Mouse (Mus musculus): ENCODE results near the gene Rab20. TPM values are rescaled to one million over a fixed set of nuclear protein-coding genes. Genes with fewer than 3 reads are reported as not detected.

Rab20 gene
- total RNA-seq, 2 experiments from 2014 or later: 1.3 to 2.5 TPM

DNA sequence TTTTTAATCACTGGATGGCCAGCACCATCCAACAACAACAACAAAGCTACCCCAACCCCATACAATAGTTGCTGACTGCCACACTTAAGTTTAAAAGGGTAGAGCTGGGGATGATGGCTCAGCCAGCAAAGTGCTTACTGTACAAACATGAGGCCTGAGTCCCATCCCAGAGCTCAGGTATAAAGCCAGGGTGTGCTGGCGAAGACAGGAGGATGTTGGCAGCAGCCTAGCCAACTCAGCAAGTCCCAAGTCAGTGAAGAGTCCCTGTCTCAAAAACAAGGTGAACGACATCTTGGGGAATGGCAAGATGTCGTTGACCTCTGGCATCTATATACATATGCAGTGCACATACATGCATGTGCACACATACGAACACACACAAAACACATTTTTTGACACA is 15.9 kb downstream of the Rab20 start:
- H3K27ac ChIP-seq: no peak overlapping the region
- intact Hi-C loops (cut with DNase I): no loop called here

DNA sequence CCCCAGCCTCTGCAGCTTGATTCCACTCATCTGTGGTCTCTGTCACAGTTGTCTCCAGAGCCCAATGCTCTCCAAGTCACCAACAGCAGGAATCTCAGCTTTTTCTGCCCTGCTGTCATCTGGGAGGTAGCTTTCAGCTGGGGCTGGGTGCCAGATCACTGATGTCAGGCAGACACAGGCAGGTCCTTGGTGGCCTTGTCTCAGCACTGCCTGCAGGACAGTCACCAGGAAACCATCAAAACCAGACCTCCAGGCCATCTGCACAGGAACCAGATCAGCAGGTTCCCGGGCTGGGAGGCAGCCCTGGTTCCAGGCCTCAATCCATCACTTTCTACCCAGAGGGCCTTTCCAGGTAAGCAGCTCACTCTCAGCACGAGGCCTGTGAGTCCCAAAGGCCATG is 16.7 kb downstream of the Rab20 start:
- intact Hi-C loops (cut with DNase I): no loop called here
- Histone ChIP-seq H3K27ac (no peak overlapping the region), H3K4me3 (no peak overlapping the region)
- no peak for TF ChIP-seq CTCF (IDR thresholded peaks at IDR 0.05)
- peak; percentile 40 for DNase-seq

More for the DNA sequence above, 15.9 kb downstream of the Rab20 start:
- no peak for TF ChIP-seq CTCF (IDR thresholded peaks at IDR 0.05)
- no peak overlapping the region for H3K4me3 ChIP-seq
- DNase-seq: no peak

DNA sequence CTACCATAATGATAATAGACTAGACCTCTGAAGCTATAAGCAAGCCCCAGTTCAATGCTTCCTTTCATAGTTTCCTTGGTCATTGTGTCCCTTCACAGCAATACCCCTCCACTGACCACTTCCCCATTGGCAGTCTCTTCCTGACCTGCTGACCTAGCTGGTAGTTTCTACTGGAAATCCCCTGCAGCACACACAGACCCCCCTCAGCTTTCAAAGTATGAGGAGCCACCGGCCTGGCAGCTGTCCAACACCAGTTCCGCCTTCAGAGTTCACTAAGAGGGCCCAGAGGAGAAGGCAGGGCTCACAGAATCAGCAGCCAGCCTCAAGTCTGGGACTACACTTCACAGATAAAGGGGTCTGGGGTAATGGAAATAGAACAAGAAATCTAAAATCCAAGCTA is 17.6 kb downstream of the Rab20 start:
- Histone ChIP-seq H3K27ac (no peak overlapping the region), H3K4me3 (no peak overlapping the region)
- TF ChIP-seq CTCF (IDR thresholded peaks at IDR 0.05): no peak
- peak; percentile 51 for DNase-seq
- intact Hi-C loops (cut with DNase I): no loop called here

DNA sequence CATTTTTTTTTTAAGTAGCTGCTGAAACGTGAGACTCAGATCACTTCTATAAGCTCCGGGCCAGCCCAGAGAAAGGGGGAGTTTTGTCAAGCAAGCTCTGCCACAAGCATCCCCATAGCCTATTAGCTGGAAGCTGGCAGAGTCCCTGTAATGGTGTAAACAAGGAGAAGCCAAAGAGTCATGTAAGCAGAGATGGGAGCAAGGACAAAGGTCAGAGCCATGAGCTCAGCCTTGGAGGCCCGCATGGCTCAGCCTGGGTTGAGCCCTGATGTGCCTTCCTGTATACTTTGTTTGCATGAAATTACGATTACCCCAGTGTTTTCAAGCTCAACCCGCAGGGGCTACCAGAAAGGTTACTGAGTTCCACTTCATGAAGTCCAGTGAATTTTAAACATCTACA is 19.5 kb downstream of the Rab20 start:
- Histone ChIP-seq H3K27ac (peak overlapping the region; percentile 73), H3K4me3 (no peak overlapping the region)
- intact Hi-C loops (cut with DNase I): no loop called here
- TF ChIP-seq CTCF (IDR thresholded peaks at IDR 0.05): no peak
- no peak for DNase-seq

DNA sequence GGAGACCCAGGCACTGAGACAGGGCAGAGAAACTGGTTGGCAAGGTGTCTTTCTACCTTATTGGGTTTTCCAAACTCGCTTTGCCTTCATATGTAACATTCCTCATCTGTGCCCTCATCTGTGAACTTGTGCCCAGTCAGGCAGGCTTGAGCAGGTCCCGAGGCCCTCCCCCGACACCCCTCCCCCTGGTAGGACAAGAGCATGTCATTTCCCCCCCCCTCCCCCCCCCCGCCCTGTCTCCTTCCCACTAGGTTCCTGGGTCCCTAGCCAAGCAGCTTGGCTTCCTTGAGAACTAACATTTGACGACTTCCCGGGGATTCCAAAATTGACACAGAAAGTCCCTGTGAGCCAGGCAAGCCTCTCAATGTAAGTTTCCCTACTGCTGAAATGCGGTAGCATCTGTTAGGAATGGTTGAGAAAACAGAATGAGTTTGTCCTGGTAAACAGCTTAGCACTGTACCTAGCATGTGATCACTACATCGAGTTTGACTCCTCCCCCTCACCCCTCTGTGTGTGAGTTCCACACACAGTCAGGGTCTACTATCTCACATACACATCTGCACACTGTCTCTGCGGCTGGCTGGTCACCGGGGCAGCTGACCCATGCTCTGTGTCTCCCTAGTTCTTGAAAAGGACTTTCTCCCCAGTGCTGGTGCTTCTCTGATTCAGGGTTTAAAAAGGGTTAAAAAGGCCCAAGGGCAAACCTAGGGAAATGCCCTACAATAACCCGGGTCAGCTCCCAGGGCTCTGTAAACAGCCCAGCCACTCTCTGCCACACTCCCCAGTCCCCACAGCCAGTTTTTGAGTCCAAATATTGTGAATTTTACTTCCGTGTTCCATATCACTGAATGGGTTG is 20.3 kb downstream of the Rab20 start:
- intact Hi-C loops (cut with DNase I): no loop called here
- DNase-seq: peak; percentile 49
- no peak overlapping the region for H3K4me3 ChIP-seq
- H3K27ac ChIP-seq: peak overlapping the region; percentile 73
- no peak for TF ChIP-seq CTCF (IDR thresholded peaks at IDR 0.05)

DNA sequence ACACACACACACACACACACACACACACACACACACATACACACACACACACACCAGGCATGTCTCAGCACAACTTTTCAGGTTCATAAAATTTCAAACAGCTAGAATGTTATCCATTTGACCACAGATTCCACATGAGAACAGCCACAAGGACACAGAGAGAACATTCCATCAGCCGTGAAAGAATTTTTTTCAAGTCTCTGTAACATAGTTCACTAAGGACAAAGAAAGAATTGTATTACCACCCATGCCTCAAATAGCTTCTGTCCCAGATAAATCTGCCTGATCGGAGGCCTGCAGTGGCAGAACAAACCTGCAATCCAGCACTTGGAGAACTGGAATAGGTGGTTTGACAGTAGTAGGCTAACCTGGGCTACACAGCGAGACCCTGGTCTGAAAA is 21.2 kb downstream of the Rab20 start:
- Histone ChIP-seq H3K27ac (peak overlapping the region; percentile 73), H3K4me3 (no peak overlapping the region)
- intact Hi-C loops (cut with DNase I): no loop called here
- no peak for DNase-seq
- no peak for TF ChIP-seq CTCF (IDR thresholded peaks at IDR 0.05)

DNA sequence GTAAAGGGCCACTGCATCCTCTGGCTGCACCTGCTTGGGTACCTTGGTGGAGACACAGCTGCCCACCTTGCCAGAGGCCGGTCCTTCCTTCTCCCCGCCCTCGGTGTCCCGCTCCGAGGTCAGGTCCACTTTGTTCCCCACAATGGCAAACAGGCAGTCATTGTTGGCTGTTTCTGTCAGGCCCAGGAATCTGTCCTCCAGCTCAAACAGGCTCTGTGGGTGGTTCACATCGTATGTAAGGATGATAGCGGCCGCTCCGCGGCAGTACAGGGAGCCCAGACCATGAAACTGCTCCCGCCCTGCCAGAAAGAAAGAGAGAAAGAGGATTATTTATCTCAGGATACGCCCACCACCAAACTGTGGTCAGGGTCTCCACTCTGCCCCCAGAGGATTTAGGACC is 24.3 kb downstream of the Rab20 start:
- intact Hi-C loops (cut with DNase I): no loop called here
- TF ChIP-seq CTCF (IDR thresholded peaks at IDR 0.05): no peak
- Histone ChIP-seq H3K4me3 (no peak overlapping the region), H3K27ac (no peak overlapping the region)
- DNase-seq: no peak

DNA sequence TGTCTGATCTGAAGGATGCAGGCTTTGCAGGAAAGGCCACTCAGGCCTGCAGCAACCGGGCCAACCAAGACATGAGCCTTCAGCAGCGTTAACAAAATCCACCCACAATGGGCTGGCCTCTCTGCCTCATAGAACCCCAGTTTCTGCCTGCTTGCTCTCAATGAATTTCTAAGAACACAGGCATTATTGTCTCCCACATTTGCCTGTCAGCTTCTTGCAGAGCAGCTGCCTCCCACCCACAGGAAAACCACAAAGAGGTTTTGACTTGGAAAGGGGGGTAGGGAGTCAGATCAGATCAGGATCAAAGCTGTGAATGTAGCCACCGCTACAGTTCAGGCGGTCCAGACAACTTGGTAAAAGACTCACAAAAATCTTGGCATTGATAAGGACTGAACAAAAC is 25.5 kb downstream of the Rab20 start:
- H3K4me3 ChIP-seq: no peak overlapping the region
- TF ChIP-seq CTCF (IDR thresholded peaks at IDR 0.05): no peak
- peak overlapping the region; percentile 67 for H3K27ac ChIP-seq
- no peak for DNase-seq
- intact Hi-C loops (cut with DNase I): no loop called here

DNA sequence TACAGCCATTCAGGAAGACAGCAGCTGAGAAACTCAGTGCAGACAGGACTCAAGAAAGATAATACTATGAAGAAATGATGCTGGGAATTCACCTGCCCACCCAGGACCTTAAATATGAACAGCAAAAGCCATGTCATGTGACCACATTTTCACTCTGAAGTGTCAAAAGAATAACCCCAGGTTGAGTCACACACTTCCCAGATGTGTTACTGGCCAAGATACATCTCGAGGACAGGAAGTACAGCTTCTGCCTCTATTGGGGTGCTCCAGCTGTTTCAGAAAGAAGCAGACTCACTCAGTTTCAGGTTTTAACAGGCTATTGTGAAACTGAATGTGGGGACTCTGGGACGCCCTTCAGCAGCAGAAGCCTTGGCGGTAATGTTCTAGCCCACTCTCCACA is 26.0 kb downstream of the Rab20 start:
- no peak for TF ChIP-seq CTCF (IDR thresholded peaks at IDR 0.05)
- DNase-seq: no peak
- peak overlapping the region; percentile 67 for H3K27ac ChIP-seq
- intact Hi-C loops (cut with DNase I): no loop called here
- H3K4me3 ChIP-seq: no peak overlapping the region

DNA sequence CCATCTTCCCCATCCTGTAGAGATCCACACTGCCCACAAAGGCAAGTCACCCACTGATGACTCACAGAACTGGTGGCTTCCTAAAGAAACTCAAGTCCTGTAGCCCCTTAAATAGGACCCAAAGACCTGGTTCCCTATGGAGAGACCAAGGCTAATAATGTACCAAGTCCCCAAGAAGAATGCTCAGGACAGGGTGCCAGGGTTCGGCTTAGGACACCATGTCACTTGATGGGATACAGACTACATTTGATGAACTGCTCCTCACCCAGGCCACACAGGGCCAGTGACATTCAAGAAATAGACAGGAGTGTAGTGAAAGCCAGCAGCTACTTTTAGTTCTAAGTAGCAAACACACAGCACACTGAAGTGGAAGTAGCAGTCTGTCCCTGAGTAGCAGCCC is 26.4 kb downstream of the Rab20 start:
- peak; percentile 48 for DNase-seq
- H3K27ac ChIP-seq: peak overlapping the region; percentile 67
- no peak for TF ChIP-seq CTCF (IDR thresholded peaks at IDR 0.05)
- H3K4me3 ChIP-seq: no peak overlapping the region
- intact Hi-C loops (cut with DNase I): no loop called here

DNA sequence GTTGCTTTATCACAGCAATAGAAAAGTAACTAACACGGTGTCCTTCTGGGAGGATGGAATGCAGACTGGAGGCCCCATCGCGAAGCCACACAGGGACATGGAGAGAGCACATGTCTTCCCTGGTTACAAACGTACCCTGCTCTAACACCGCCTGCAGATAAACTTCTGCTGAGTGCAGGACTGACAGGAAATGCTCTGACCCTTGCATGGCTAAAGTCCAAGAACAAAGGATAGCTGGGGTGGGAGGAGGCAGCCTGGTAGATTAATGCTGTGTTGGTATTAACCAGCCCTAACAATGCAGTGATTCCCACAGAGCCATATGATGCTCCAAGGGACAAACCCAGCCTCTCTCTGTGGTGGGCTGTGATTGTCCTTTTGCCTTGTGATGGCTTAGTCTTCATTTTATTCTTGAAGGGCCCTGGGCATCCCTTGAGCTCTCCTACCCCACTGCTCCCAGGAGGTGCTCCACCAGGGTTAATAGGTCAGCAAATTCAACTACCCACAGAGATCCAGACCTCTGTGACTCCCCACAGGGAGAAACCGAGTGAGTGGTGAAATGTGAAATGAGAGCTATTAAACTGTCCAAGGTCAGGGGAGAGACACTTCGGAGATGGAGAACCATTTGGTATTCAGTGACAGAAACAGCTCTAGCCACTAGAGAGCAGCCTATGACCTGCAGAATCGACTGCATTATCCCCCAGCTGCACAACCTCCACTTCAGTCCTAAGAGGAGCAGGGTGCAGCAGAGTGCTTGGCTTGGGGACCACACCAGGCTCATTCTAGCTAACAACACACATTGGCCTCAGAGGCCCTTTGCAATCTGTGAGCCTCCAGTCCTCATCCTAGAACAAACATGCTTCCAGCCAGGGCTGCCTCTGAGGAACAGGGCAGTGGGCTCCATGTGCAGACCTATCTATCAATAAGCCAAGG is 28.1 kb downstream of the Rab20 start:
- DNase-seq: peak; percentile 43
- 0 out of 2 replicates have a peak overlapping the region, but pooled peaks have one; percentile 20 for H3K27ac ChIP-seq
- intact Hi-C loops (cut with DNase I): loop anchor here (2.0 kb wide), 1 partner anchor 36 kb away; no protein-coding TSS in a partner anchor
- no peak overlapping the region for H3K4me3 ChIP-seq
- TF ChIP-seq CTCF (IDR thresholded peaks at IDR 0.05): peak; percentile 76

DNA sequence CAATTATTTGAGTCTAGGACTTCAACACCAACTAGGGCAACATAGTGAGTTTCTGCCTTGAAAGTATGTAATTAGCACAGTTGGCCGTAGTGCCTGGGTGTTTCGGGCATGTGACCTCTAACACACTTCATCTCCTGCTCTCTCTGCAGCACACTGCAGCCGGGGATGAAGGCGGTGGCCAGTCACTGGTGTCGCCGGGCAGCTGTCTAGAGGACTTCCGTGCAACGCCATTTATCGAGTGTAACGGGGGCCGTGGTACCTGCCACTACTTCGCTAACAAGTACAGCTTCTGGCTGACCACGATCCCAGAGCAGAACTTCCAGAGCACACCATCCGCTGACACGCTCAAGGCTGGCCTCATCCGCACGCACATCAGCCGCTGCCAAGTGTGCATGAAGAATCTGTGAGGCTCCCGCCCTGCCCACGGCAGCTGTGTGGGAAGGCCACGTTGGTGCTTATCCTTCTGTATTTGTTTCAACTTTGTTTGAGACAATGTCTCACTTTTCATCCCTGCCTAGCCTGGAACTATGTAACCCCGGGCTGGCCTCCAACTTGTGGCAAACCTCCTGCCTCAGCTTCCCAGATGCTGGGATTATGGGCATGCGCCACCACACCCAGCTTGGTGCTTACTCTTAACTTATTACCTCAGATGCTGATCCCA is 30.5 kb downstream of the Rab20 start:
- intact Hi-C loops (cut with DNase I): no loop called here
- Histone ChIP-seq H3K27ac (no peak overlapping the region), H3K4me3 (no peak overlapping the region)
- TF ChIP-seq CTCF (IDR thresholded peaks at IDR 0.05): no peak
- no peak for DNase-seq

Measured in gastrocnemius, adult 2 months (tissue).